Mouse (Mus musculus) ES-E14 (cell line): Measurements from ENCODE around the gene Cgnl1.

ENCODE experiments used
- CHD2 ChIP-seq: IDR thresholded peaks from 2 replicates; pipeline ENCODE4 v1.6.1; 2014; ENCODE audit warnings: mild to moderate bottlenecking, low read depth, low read length, inconsistent platforms
- HCFC1 ChIP-seq: IDR thresholded peaks from 2 replicates; pipeline ENCODE4 v1.6.1; 2012; ENCODE audit warnings: low read length, inconsistent platforms, borderline replicate concordance; ENCODE audit not compliant: insufficient read depth
- ZC3H11A ChIP-seq: IDR thresholded peaks from 2 replicates; pipeline ENCODE4 v1.6.1; 2012; ENCODE audit warnings: low read depth, mild to moderate bottlenecking, inconsistent platforms, low read length, borderline replicate concordance
- ZNF384 ChIP-seq: IDR thresholded peaks from 2 replicates; pipeline ENCODE4 v1.6.1; 2012; ENCODE audit warnings: low read depth, low read length, inconsistent platforms

DNA sequence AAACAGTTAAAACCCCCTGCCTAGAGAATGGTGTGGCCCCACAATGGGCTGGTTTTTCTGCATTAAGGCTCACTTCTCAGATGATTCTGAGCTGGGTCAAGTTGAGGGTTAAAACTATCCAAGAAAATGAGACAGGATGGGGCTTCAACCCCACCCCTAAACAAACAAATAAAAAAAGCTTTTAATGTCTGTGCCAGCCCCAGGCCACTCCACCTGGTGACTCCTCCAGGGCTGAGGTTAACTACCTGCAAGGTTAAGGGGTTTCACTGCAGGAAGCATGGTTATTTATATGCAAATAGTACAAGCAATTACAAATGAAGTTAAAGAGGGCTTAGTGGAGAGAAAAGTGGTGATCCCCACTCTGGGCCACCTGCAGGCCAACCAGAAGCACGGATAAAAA lies 8.1 kb downstream of the Cgnl1 start:
- no peak for TF ChIP-seq ZC3H11A
- no peak for TF ChIP-seq CHD2
- no peak for TF ChIP-seq HCFC1
- TF ChIP-seq ZNF384, result no peak; the same call in 1 of the 2 replicates
